Mouse (Mus musculus): ENCODE measurements at regions not wholly inside any gene's neighbourhood (a gene's known extent, or its start where the extent isn't known, plus 50 kb on each side); places are given as distances from the start of the nearest gene placed in this dataset.

DNA sequence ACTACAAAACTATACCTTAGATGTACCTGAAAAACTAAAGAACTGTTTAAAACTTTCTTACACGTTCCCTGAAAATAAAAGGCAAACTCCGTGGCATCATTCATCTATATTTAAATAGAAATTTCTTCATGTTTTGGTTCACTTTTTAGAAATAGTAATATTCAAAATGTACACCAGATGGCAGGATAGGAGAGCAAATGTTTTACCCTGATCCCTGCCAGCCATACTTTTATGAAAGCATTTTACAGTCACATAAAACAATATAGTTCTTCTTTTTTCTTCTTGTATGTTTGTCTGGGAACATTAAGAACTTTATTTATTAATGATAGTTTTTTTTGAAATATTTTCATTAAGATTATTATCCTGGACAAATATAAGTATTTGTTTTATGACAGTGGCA is 68.5 kb downstream of the 4921530L21Rik start:
- H3K9me3 ChIP-seq (replicated peaks; ENCODE audit: control insufficient read depth, low read length), result no peaks in the 10 kb centered on the region
- H3K9ac ChIP-seq (replicated peaks; ENCODE audit: low read depth, low read length), result no peak overlapping the region
- 40% methylated on average over 2 of the region's 2 CpGs for WGBS
- TF ChIP-seq CTCF (IDR thresholded peaks at IDR 0.05; ENCODE audit: low read depth), result peak; percentile 34
- TF ChIP-seq EP300 (IDR thresholded peaks at IDR 0.05; ENCODE audit: low read depth), result no peak
- ATAC-seq (ENCODE audit: insufficient read depth, low read depth) (no peak), DNase-seq (ENCODE audit: low spot score) (no peak)
- no peak overlapping the region for H3K4me2 ChIP-seq (ENCODE audit: low read depth, low read length)
- H3K36me3 ChIP-seq (replicated peaks; ENCODE audit: control insufficient read depth, insufficient read depth, low read length), result no peaks in the 10 kb centered on the region
- no peak overlapping the region for H3K27ac ChIP-seq (ENCODE audit: low read depth)
- H3K27me3 ChIP-seq (ENCODE audit: control insufficient read depth, insufficient read depth, low read length), result no peaks in the 10 kb centered on the region
- no peak overlapping the region for H3K4me3 ChIP-seq (ENCODE audit: low read depth, low read length)
- no peaks in the 10 kb centered on the region for H3K4me1 ChIP-seq (ENCODE audit: control insufficient read depth, insufficient read depth)

DNA sequence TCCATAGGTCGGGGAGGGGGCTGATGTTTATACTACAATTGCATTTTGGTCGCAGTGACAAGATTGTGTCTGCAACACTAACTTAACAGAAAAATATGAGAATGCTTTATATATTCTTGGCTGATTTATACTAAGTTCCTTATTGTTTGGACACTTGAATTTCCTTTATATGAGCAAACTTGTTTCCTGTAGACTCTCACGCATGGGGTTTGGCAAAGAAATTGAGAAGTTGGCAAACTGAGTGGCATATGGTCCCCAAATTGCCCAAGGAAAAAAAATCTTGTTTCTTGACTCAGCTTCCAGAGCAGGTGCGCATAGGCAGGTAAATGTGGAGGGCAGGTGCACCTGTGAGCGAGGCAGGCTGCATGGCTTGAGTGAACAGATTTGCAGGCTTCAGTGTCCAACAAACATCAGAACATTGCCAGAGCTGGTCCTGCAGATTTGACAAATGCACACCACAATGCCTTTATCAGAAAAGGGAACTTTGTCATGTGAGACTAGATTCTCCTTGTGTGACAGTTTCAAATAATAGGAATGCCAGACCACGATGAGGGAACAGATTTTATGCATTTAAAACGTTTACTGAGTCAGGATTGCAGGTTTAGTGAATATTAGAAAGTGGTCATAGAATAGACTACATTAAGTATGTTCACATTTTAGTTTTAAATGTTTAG is 75.1 kb downstream of the 4921530L21Rik start:
- ATAC-seq (ENCODE audit: insufficient read depth, low read depth), result no peak
- no peaks in the 10 kb centered on the region for H3K27me3 ChIP-seq (ENCODE audit: control insufficient read depth, insufficient read depth, low read length)
- no peak overlapping the region for H3K4me3 ChIP-seq (ENCODE audit: low read depth, low read length)
- no peak overlapping the region for H3K27ac ChIP-seq (ENCODE audit: low read depth)
- H3K36me3 ChIP-seq (replicated peaks; ENCODE audit: control insufficient read depth, insufficient read depth, low read length), result no peaks in the 10 kb centered on the region
- H3K4me2 ChIP-seq (ENCODE audit: low read depth, low read length), result no peak overlapping the region
- no peak for TF ChIP-seq EP300 (IDR thresholded peaks at IDR 0.05; ENCODE audit: low read depth)
- no peak for TF ChIP-seq CTCF (IDR thresholded peaks at IDR 0.05; ENCODE audit: low read depth)
- no peak for DNase-seq (ENCODE audit: low spot score)
- 53% methylated on average over 7 of the region's 7 CpGs for WGBS
- no peaks in the 10 kb centered on the region for H3K9me3 ChIP-seq (replicated peaks; ENCODE audit: control insufficient read depth, low read length)
- no peaks in the 10 kb centered on the region for H3K4me1 ChIP-seq (ENCODE audit: control insufficient read depth, insufficient read depth)
- H3K9ac ChIP-seq (replicated peaks; ENCODE audit: low read depth, low read length), result no peak overlapping the region

DNA sequence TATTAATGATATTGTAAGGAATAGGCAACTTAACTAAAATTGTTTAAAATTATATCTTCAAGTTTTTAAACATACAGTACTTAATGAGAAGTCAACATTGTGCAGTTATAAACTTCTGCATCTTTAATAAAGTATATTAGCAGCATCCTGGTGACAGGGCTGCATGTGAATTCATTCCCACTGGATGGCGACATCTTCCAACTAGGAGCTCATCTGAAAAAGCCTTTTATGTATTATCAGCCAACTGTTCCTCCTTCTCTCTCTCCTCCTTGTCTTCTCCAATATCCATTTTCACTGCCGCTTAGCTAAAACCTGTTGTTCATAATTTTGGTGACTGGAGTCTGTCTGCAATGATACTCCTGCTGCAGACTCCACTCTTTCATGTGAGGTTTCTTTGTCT is 103.0 kb downstream of the 4921530L21Rik start:
- no peaks in the 10 kb centered on the region for H3K9me3 ChIP-seq (replicated peaks; ENCODE audit: control insufficient read depth, low read length)
- 67% methylated on average over 2 of the region's 2 CpGs for WGBS
- no peaks in the 10 kb centered on the region for H3K36me3 ChIP-seq (replicated peaks; ENCODE audit: control insufficient read depth, insufficient read depth, low read length)
- H3K4me2 ChIP-seq (ENCODE audit: low read depth, low read length), result no peak overlapping the region
- TF ChIP-seq EP300 (IDR thresholded peaks at IDR 0.05; ENCODE audit: low read depth) (no peak), CTCF (IDR thresholded peaks at IDR 0.05; ENCODE audit: low read depth) (no peak)
- no peaks in the 10 kb centered on the region for H3K27me3 ChIP-seq (ENCODE audit: control insufficient read depth, insufficient read depth, low read length)
- no peak overlapping the region for H3K4me3 ChIP-seq (ENCODE audit: low read depth, low read length)
- DNase-seq (ENCODE audit: low spot score) (no peak), ATAC-seq (ENCODE audit: insufficient read depth, low read depth) (no peak)
- no peak overlapping the region for H3K9ac ChIP-seq (replicated peaks; ENCODE audit: low read depth, low read length)
- no peak overlapping the region for H3K27ac ChIP-seq (ENCODE audit: low read depth)
- H3K4me1 ChIP-seq (ENCODE audit: control insufficient read depth, insufficient read depth), result no peaks in the 10 kb centered on the region

DNA sequence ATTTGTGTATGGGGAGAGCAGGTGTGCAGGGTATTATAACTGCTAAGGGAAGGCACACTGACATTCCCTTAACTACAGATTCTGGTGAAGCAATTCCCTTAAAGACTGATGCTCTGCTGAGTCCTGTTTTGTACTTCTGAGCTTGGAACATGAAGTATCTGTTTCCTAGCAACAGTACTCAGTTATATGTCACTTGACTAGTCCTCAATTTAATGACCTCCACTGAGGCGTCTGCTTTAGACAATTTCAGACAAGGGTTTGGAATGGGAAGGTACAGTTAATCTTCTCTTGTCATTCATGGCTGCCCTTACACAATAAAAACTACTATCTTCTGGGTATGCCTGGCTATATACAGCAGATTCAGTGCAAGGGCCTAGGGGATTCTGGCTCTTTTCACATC is 117.3 kb downstream of the 4921530L21Rik start:
- no peak for DNase-seq (ENCODE audit: low spot score)
- TF ChIP-seq CTCF (IDR thresholded peaks at IDR 0.05; ENCODE audit: low read depth) (no peak), EP300 (IDR thresholded peaks at IDR 0.05; ENCODE audit: low read depth) (no peak)
- no peak overlapping the region for H3K9ac ChIP-seq (replicated peaks; ENCODE audit: low read depth, low read length)
- no peaks in the 10 kb centered on the region for H3K36me3 ChIP-seq (replicated peaks; ENCODE audit: control insufficient read depth, insufficient read depth, low read length)
- no peak for ATAC-seq (ENCODE audit: insufficient read depth, low read depth)
- 68% methylated on average over 1 of the region's 1 CpGs for WGBS
- H3K27me3 ChIP-seq (ENCODE audit: control insufficient read depth, insufficient read depth, low read length), result no peaks in the 10 kb centered on the region
- H3K9me3 ChIP-seq (replicated peaks; ENCODE audit: control insufficient read depth, low read length), result no peaks in the 10 kb centered on the region
- H3K4me3 ChIP-seq (ENCODE audit: low read depth, low read length), result no peak overlapping the region
- H3K4me2 ChIP-seq (ENCODE audit: low read depth, low read length), result no peak overlapping the region
- H3K27ac ChIP-seq (ENCODE audit: low read depth), result no peak overlapping the region
- H3K4me1 ChIP-seq (ENCODE audit: control insufficient read depth, insufficient read depth), result no peaks in the 10 kb centered on the region

DNA sequence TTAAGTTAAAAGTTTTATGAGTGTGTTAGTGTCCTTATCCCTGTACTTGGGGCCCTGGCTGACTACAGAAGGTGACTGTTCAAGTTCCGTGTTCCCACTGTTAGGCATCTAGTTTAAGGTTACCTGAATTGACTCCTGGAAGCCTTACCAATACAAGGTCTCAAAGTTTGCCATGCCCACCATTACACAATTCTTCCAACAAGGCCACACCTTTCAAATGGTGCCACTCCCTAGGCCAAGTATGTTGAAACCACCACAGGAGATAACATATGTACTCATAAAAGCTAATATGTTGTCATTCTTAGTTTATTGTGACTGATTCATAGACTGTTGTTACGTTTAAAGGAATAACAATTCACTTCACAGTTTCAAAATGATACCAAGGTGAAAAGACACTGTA is 140.6 kb downstream of the 4921530L21Rik start:
- no peaks in the 10 kb centered on the region for H3K27me3 ChIP-seq (ENCODE audit: control insufficient read depth, insufficient read depth, low read length)
- no peak overlapping the region for H3K4me3 ChIP-seq (ENCODE audit: low read depth, low read length)
- no peaks in the 10 kb centered on the region for H3K36me3 ChIP-seq (replicated peaks; ENCODE audit: control insufficient read depth, insufficient read depth, low read length)
- no peak for ATAC-seq (ENCODE audit: insufficient read depth, low read depth)
- no peaks in the 10 kb centered on the region for H3K4me1 ChIP-seq (ENCODE audit: control insufficient read depth, insufficient read depth)
- H3K9ac ChIP-seq (replicated peaks; ENCODE audit: low read depth, low read length), result no peak overlapping the region
- H3K27ac ChIP-seq (ENCODE audit: low read depth), result no peak overlapping the region
- H3K4me2 ChIP-seq (ENCODE audit: low read depth, low read length), result no peak overlapping the region
- TF ChIP-seq EP300 (IDR thresholded peaks at IDR 0.05; ENCODE audit: low read depth) (no peak), CTCF (IDR thresholded peaks at IDR 0.05; ENCODE audit: low read depth) (no peak)
- WGBS, result 62% methylated on average over 2 of the region's 2 CpGs
- no peaks in the 10 kb centered on the region for H3K9me3 ChIP-seq (replicated peaks; ENCODE audit: control insufficient read depth, low read length)
- DNase-seq (ENCODE audit: low spot score), result no peak

All from heart, postnatal 0 days (tissue).